ENCODE assay signal across 28 mouse cellular contexts in the genomic region with DNA sequence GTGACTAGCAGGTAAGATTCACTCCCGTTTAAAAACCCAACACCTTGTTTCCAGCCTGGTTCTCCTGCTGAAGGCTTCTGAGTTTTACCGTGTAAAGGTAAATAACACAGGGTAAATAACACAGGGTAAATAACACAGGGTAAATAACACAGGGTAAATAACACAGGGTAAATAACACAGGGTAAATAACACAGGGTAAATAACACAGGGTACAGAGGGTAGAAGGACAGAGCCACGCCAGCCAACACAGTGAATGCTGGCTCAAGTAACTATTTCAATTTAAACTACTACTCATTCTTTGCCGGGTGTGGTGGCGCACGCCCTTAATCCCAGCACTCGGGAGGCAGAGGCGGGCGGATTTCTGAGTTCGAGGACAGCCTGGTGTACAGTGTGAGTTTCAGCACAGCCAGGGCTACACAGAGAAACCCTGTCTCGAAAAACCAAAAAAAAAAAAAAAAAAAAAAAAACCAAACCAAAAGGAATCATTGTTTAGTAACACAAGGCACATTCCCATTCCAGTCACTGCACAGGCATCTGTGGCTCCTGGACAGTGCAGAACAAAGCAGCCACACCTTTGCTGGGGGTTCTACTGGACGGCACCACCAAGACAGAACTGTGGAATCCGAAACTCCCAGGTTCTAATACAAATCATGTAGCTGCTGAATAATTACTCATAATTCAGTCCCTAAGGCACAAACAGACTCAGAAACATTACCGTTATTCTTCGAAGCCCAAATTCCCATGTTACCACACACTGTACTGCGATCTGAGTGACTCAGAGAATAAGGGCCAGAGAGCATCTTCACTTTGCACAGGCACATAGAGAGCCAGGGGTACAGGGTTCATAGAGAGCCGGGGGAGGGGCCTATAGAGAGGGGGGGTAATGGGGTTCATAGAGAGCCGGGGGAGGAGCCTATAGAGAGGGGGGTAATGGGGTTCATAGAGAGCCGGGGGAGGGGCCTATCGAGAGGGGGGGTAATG. TPM values are rescaled to one million over a fixed set of nuclear protein-coding genes. Genes with fewer than 3 reads are reported as not detected.
DNase-seq lines count a peak whose midpoint lies in the region; ATAC-seq and TF ChIP-seq lines count a peak whose summit lies in the region.
"Had no signal": no experiment of that assay in that cellular context is flagged by ENCODE, and none has a peak within 500 bp of the region (broad histone marks: within the 10 kb centered on the region; RNA-seq: fewer than 3 reads in every experiment).

No protein-coding gene starts in this region.

- peak overlapping the region; percentile 14; the same call in 1 of the 2 replicates for H3K27ac ChIP-seq in liver, embryonic 16.5 days (ENCODE audit: low read length)
- H3K27ac ChIP-seq in liver, embryonic 12.5 days = no peak overlapping the region
- H3K27ac ChIP-seq: forebrain, embryonic 10.5 days; forebrain, embryonic 13.5 days; hindbrain, embryonic 12.5 days; hindbrain, embryonic 15.5 days had no signal

- intact Hi-C loops in gastrocnemius, postnatal 14 days (cut with DNase I; ENCODE audit: low total_unique reads) = no loop called here

- H3K4me2 ChIP-seq in liver, embryonic 16.5 days (ENCODE audit: low read depth, low read length) = no peak overlapping the region
- H3K4me2 ChIP-seq in liver, embryonic 12.5 days = no peak overlapping the region
- H3K4me2 ChIP-seq: forebrain, embryonic 13.5 days; heart, embryonic 11.5 days; hindbrain, embryonic 12.5 days; hindbrain, embryonic 15.5 days had no signal

- no peaks in the 10 kb centered on the region for H3K36me3 ChIP-seq in liver, embryonic 16.5 days (ENCODE audit: control insufficient read depth, insufficient read depth)
- H3K36me3 ChIP-seq in liver, embryonic 12.5 days = peaks cover 46% of the 10 kb centered on the region
- peaks cover 69% of the 10 kb centered on the region for H3K36me3 ChIP-seq in E14TG2a.4 (ENCODE audit: insufficient read depth, low read length)

- H3K9me3 ChIP-seq in liver, embryonic 16.5 days (replicated peaks; ENCODE audit: control insufficient read depth, low read length) = no peaks in the 10 kb centered on the region
- H3K9me3 ChIP-seq in liver, embryonic 12.5 days (replicated peaks) = no peaks in the 10 kb centered on the region
- no peaks in the 10 kb centered on the region for H3K9me3 ChIP-seq in E14TG2a.4 (ENCODE audit: low read length)
- H3K9me3 ChIP-seq: forebrain, embryonic 10.5 days; forebrain, embryonic 13.5 days; G1E; hindbrain, embryonic 12.5 days; hindbrain, embryonic 15.5 days had no signal

- no peaks in the 10 kb centered on the region; the same call in none of the 2 replicates for H3K4me1 ChIP-seq in liver, embryonic 16.5 days (ENCODE audit: control insufficient read depth, low read depth, low read length)
- H3K4me1 ChIP-seq in liver, embryonic 12.5 days = peaks cover 14% of the 10 kb centered on the region
- peaks cover 63% of the 10 kb centered on the region for H3K4me1 ChIP-seq in E14TG2a.4 (replicated peaks; ENCODE audit: low read depth, low read length)
- H3K4me1 ChIP-seq: forebrain, embryonic 13.5 days; hindbrain, embryonic 15.5 days had no signal

- 70% methylated on average over 20 of the region's 20 CpGs for WGBS in liver, embryonic 16.5 days (ENCODE audit: insufficient replicate concordance)
- 82% methylated on average over 16 of the region's 20 CpGs for WGBS in liver, embryonic 12.5 days (ENCODE audit: insufficient replicate concordance)

- POLR2A ChIA-PET in Patski (lab: Charles Lee) = no interaction called here

- no peak overlapping the region for H3K9ac ChIP-seq in liver, embryonic 16.5 days (ENCODE audit: low read depth, low read length)
- H3K9ac ChIP-seq in liver, embryonic 12.5 days = no peak overlapping the region
- H3K9ac ChIP-seq: forebrain, embryonic 13.5 days; hindbrain, embryonic 12.5 days; hindbrain, embryonic 15.5 days had no signal

- in situ Hi-C loops in Patski (cut with MboI; ENCODE audit: low pct_unique_long_range_greater_than_20kb) = no loop called here

- no peak for ATAC-seq in liver, embryonic 16.5 days (ENCODE audit: low read depth)
- ATAC-seq in liver, embryonic 12.5 days = no peak
- peak; percentile 64 for ATAC-seq in Patski
- ATAC-seq: CD4-positive, CD25-positive, alpha-beta regulatory T cell, adult 4 months; forebrain, embryonic 13.5 days; forebrain, embryonic 16.5 days; intestine, postnatal 0 days had no signal

- H3K27me3 ChIP-seq in liver, embryonic 16.5 days (ENCODE audit: control insufficient read depth, insufficient read depth, low read depth, low read length) = no peaks in the 10 kb centered on the region
- H3K27me3 ChIP-seq in liver, embryonic 12.5 days (replicated peaks) = no peaks in the 10 kb centered on the region
- H3K27me3 ChIP-seq in E14TG2a.4 (ENCODE audit: insufficient read depth, low read length) (no peaks in the 10 kb centered on the region), Patski (no peaks in the 10 kb centered on the region)
- H3K27me3 ChIP-seq: forebrain, embryonic 13.5 days; hindbrain, embryonic 12.5 days; hindbrain, embryonic 15.5 days had no signal

- no peak overlapping the region for H3K4me3 ChIP-seq in liver, embryonic 16.5 days (ENCODE audit: low read depth, low read length)
- no peak overlapping the region for H3K4me3 ChIP-seq in liver, embryonic 12.5 days
- peak overlapping the region; percentile 72 for H3K4me3 ChIP-seq in E14TG2a.4 (replicated peaks; ENCODE audit: low read length)
- H3K4me3 ChIP-seq: forebrain, embryonic 10.5 days; forebrain, embryonic 13.5 days; hindbrain, embryonic 12.5 days; hindbrain, embryonic 15.5 days had no signal

- no peak for DNase-seq in Patski (ENCODE audit: low read depth, low spot score)
- no peak for DNase-seq in cerebellum, adult 8-10 months
- no peak for DNase-seq in gastrocnemius, postnatal 14 days
- DNase-seq: adrenal gland, adult 8-10 months; adrenal gland, postnatal 25 days; cerebellum, adult 11-12 months; cerebellum, adult 9-10 months; cerebellum, postnatal 14 days; gastrocnemius, postnatal 10 days; heart, adult 11 months had no signal

- CTCF ChIA-PET in Patski (lab: Charles Lee) = no interaction called here

- no peak for TF ChIP-seq CTCF in E14TG2a.4 (conservative IDR thresholded peaks at IDR 0.05; ENCODE audit: low read length)
- no peak for TF ChIP-seq CTCF in Patski (IDR thresholded peaks at IDR 0.05)

RNA-seq across cellular contexts. Expression of gene Setd4, which starts 12.1 kb away (rescaled TPM):
- 3.9 and 4.3 TPM in 2 replicates for polyA plus RNA-seq in liver, embryonic 16.5 days (2015; fragmentation: Nextera tagmentation; extraction: Ambion mirVana)
- polyA plus RNA-seq in liver, embryonic 12.5 days (2016; fragmentation: Nextera tagmentation; extraction: Ambion mirVana) = 6.5 and 7.6 TPM in 2 replicates
- polyA plus RNA-seq in Patski (2021) = 18.5 TPM
- total RNA-seq in gastrocnemius, postnatal 14 days (2021) = 1 to 10 TPM in 1 of 2 experiments, under 1 TPM in 1; 0.62 to 1.5 TPM

RNA-seq across cellular contexts. Expression of gene Cbr1, which starts 13.9 kb away (rescaled TPM):
- polyA plus RNA-seq in liver, embryonic 16.5 days (2015; fragmentation: Nextera tagmentation; extraction: Ambion mirVana) = 22.8 and 25.9 TPM in 2 replicates
- 24.1 and 28.0 TPM in 2 replicates for polyA plus RNA-seq in liver, embryonic 12.5 days (2016; fragmentation: Nextera tagmentation; extraction: Ambion mirVana)
- polyA plus RNA-seq in Patski (2021) = 137 TPM
- 10 to 100 TPM; 19.0 to 22.3 TPM for total RNA-seq in gastrocnemius, postnatal 14 days (2021)

RNA-seq across cellular contexts. Expression of gene Gm5678, which starts 36.2 kb away (rescaled TPM):
- not detected in 2 replicates for polyA plus RNA-seq in liver, embryonic 16.5 days (2015; fragmentation: Nextera tagmentation; extraction: Ambion mirVana)
- not detected in 2 replicates for polyA plus RNA-seq in liver, embryonic 12.5 days (2016; fragmentation: Nextera tagmentation; extraction: Ambion mirVana)
- polyA plus RNA-seq in Patski (2021) = 4.3 TPM
- total RNA-seq in gastrocnemius, postnatal 14 days (2021) = 1 to 10 TPM in 1 of 2 experiments, under 1 TPM in 1; 0.91 to 1.2 TPM
- total RNA-seq: hematopoietic stem cell, adult 5-6 weeks had no signal
- polyA plus RNA-seq: C2C12; CD4-positive, CD25-positive, alpha-beta regulatory T cell, adult 4 months; embryonic facial prominence, embryonic 11.5 days; embryonic facial prominence, embryonic 14.5 days; forebrain, embryonic 10.5 days; forebrain, embryonic 13.5 days; forebrain, embryonic 16.5 days; G1E; heart, embryonic 11.5 days; heart, embryonic 14.5 days; heart, postnatal 0 days; hindbrain, embryonic 12.5 days; hindbrain, embryonic 15.5 days; intestine, postnatal 0 days had no signal
